Mouse (Mus musculus) forebrain, embryonic 12.5 days (tissue): ENCODE results near the gene Matn1. TPM values are rescaled to one million over a fixed set of nuclear protein-coding genes. Genes with fewer than 3 reads are reported as not detected.

Experiments
- ATAC-seq: fragments of 200-750 bp; cut with Nextera tagmentation; 2 replicates; pipeline ENCODE4 v1.8.0; 2017; ENCODE audit warnings: moderate TSS enrichment; ENCODE audit not compliant: low FRiP score
- H3K27ac ChIP-seq: fragments of 300-500 bp; sonication (generic); 2 replicates; pipeline ENCODE4 v1.5.1; 2016; ENCODE audit warnings: mild to moderate bottlenecking
- H3K27me3 ChIP-seq: fragments of 300-500 bp; sonication (generic); 2 replicates; pipeline ENCODE4 v1.6.1; 2016; ENCODE audit warnings: mild to moderate bottlenecking
- H3K36me3 ChIP-seq: fragments of 300-500 bp; sonication (generic); replicated peaks from 2 replicates; pipeline ENCODE4 v1.6.1; 2016; ENCODE audit warnings: mild to moderate bottlenecking
- H3K4me1 ChIP-seq: fragments of 300-500 bp; sonication (generic); 2 replicates; pipeline ENCODE4 v1.6.1; 2016
- H3K4me2 ChIP-seq: fragments of 300-500 bp; sonication (generic); 2 replicates; pipeline ENCODE4 v1.6.1; 2016; ENCODE audit warnings: mild to moderate bottlenecking, moderate library complexity
- H3K4me3 ChIP-seq: fragments of 300-500 bp; sonication (generic); replicated peaks from 2 replicates; pipeline ENCODE4 v1.5.1; 2016; ENCODE audit warnings: mild to moderate bottlenecking
- H3K9ac ChIP-seq: fragments of 300-500 bp; sonication (generic); 2 replicates; pipeline ENCODE4 v1.6.1; 2016; ENCODE audit warnings: mild to moderate bottlenecking
- H3K9me3 ChIP-seq: fragments of 300-500 bp; sonication (generic); 2 replicates; pipeline ENCODE4 v1.6.1; 2016
- WGBS: fragments of 180-500 bp; shearing (Covaris S2); methylation state at CpG from one replicate; pipeline ENCODE4 v1.1.7; 2016; 5-methylcytosine and 5-hydroxymethylcytosine counted together
- polyA plus RNA-seq: library from polyadenylated mRNA; unstranded; fragments of >200 nt; fragmentation: Nextera tagmentation; extraction: Ambion mirVana; gene quantifications from 2 replicates; pipeline ENCODE4 v1.2.1, GENCODE M21; 2016

Matn1 gene
- polyA plus RNA-seq, result 0.22 and 0.26 TPM in 2 replicates

GRCm38 (mm10) chr4:130944112-130944511 lies at the start of gene Matn1:
Gene Matn1, plus strand, starts transcription at chr4:130944385.
- no peak within 1 kb of the TSS for H3K27ac ChIP-seq

GRCm38 (mm10) chr4:130895701-130896100 lies 48.5 kb upstream of the Matn1 start:
- Histone ChIP-seq H3K27me3 (0 out of 2 replicates have a peak, but pooled peaks cover 5% of the 10 kb centered on the region), H3K36me3 (no peaks in the 10 kb centered on the region), H3K9me3 (no peaks in the 10 kb centered on the region), H3K4me1 (no peaks in the 10 kb centered on the region), H3K9ac (no peak overlapping the region), H3K4me2 (no peak overlapping the region), H3K27ac (no peak overlapping the region), H3K4me3 (no peak overlapping the region)
- ATAC-seq, result no peak
- 91% methylated on average over 6 of the region's 6 CpGs for WGBS

More at GRCm38 (mm10) chr4:130944112-130944511, at the start of gene Matn1:
- no peak for ATAC-seq
- no peaks in the 10 kb centered on the region for H3K9me3 ChIP-seq
- no peaks in the 10 kb centered on the region for H3K36me3 ChIP-seq
- H3K27me3 ChIP-seq, result peaks cover 4% of the 10 kb centered on the region; the same call in 1 of the 2 replicates
- no peak within 1 kb of the TSS for H3K9ac ChIP-seq
- H3K4me2 ChIP-seq, result no peak within 1 kb of the TSS
- H3K4me3 ChIP-seq, result no peak within 1 kb of the TSS
- WGBS, result 47% methylated on average over 6 of the region's 6 CpGs
- H3K4me1 ChIP-seq, result peaks cover 4% of the 10 kb centered on the region

GRCm38 (mm10) chr4:130896372-130896771 lies 47.8 kb upstream of the Matn1 start:
- Histone ChIP-seq H3K27ac (no peak overlapping the region), H3K27me3 (0 out of 2 replicates have a peak, but pooled peaks cover 5% of the 10 kb centered on the region), H3K4me1 (no peaks in the 10 kb centered on the region), H3K4me3 (no peak overlapping the region), H3K9ac (no peak overlapping the region), H3K36me3 (no peaks in the 10 kb centered on the region), H3K4me2 (no peak overlapping the region), H3K9me3 (no peaks in the 10 kb centered on the region)
- no peak for ATAC-seq
- 68% methylated on average over 2 of the region's 2 CpGs for WGBS

- Histone ChIP-seq H3K9me3 (no peaks in the 10 kb centered on the region), H3K27ac (no peak overlapping the region), H3K4me2 (no peak overlapping the region), H3K9ac (no peak overlapping the region), H3K36me3 (no peaks in the 10 kb centered on the region), H3K4me3 (no peak overlapping the region), H3K27me3 (no peaks in the 10 kb centered on the region), H3K4me1 (peaks cover 11% of the 10 kb centered on the region; the same call in 1 of the 2 replicates)
- 86% methylated on average over 2 of the region's 3 CpGs for WGBS
- no peak for ATAC-seq
These were observed 44.8 kb upstream of the Matn1 start for GRCm38 (mm10) chr4:130899383-130899781.

GRCm38 (mm10) chr4:130899782-130900427 lies 44.3 kb upstream of the Matn1 start:
- no peaks in the 10 kb centered on the region for H3K27me3 ChIP-seq
- H3K4me2 ChIP-seq, result no peak overlapping the region
- no peak overlapping the region for H3K27ac ChIP-seq
- no peaks in the 10 kb centered on the region for H3K9me3 ChIP-seq
- ATAC-seq, result no peak
- no peak overlapping the region for H3K4me3 ChIP-seq
- no peak overlapping the region for H3K9ac ChIP-seq
- WGBS, result 82% methylated on average over 6 of the region's 6 CpGs
- H3K36me3 ChIP-seq, result no peaks in the 10 kb centered on the region
- peaks cover 16% of the 10 kb centered on the region; the same call in 1 of the 2 replicates for H3K4me1 ChIP-seq

- Histone ChIP-seq H3K36me3 (no peaks in the 10 kb centered on the region), H3K27ac (no peak overlapping the region), H3K4me2 (no peak overlapping the region), H3K27me3 (no peaks in the 10 kb centered on the region), H3K9me3 (no peaks in the 10 kb centered on the region), H3K4me1 (peaks cover 18% of the 10 kb centered on the region; the same call in 1 of the 2 replicates), H3K9ac (no peak overlapping the region), H3K4me3 (no peak overlapping the region)
- no peak for ATAC-seq
- WGBS, result 73% methylated on average over 7 of the region's 7 CpGs
These were observed 43.4 kb upstream of the Matn1 start for GRCm38 (mm10) chr4:130900746-130901145.

- H3K9ac ChIP-seq, result no peak overlapping the region
- WGBS, result 76% methylated on average over 8 of the region's 8 CpGs
- H3K27me3 ChIP-seq, result no peaks in the 10 kb centered on the region
- H3K4me2 ChIP-seq, result no peak overlapping the region
- no peak overlapping the region for H3K4me3 ChIP-seq
- no peak overlapping the region for H3K27ac ChIP-seq
- no peaks in the 10 kb centered on the region for H3K36me3 ChIP-seq
- no peaks in the 10 kb centered on the region for H3K9me3 ChIP-seq
- no peak for ATAC-seq
- peaks cover 26% of the 10 kb centered on the region for H3K4me1 ChIP-seq
These were observed 41.9 kb upstream of the Matn1 start for GRCm38 (mm10) chr4:130902289-130902781.

- Histone ChIP-seq H3K4me3 (no peak overlapping the region), H3K9me3 (no peaks in the 10 kb centered on the region), H3K27me3 (no peaks in the 10 kb centered on the region), H3K4me2 (no peak overlapping the region), H3K4me1 (peaks cover 33% of the 10 kb centered on the region), H3K36me3 (no peaks in the 10 kb centered on the region), H3K9ac (no peak overlapping the region), H3K27ac (no peak overlapping the region)
- ATAC-seq, result no peak
- 74% methylated on average over 7 of the region's 7 CpGs for WGBS
These were observed 39.2 kb upstream of the Matn1 start for GRCm38 (mm10) chr4:130905025-130905424.

- WGBS, result 78% methylated on average over 6 of the region's 6 CpGs
- ATAC-seq, result no peak
- Histone ChIP-seq H3K36me3 (no peaks in the 10 kb centered on the region), H3K27me3 (no peaks in the 10 kb centered on the region), H3K9ac (no peak overlapping the region), H3K4me2 (no peak overlapping the region), H3K9me3 (no peaks in the 10 kb centered on the region), H3K4me3 (no peak overlapping the region), H3K27ac (no peak overlapping the region), H3K4me1 (peaks cover 37% of the 10 kb centered on the region)
These were observed 38.3 kb upstream of the Matn1 start for GRCm38 (mm10) chr4:130905882-130906281.

- Histone ChIP-seq H3K27me3 (no peaks in the 10 kb centered on the region), H3K9ac (no peak overlapping the region), H3K9me3 (no peaks in the 10 kb centered on the region), H3K4me2 (no peak overlapping the region), H3K27ac (no peak overlapping the region), H3K4me1 (peaks cover 37% of the 10 kb centered on the region), H3K36me3 (no peaks in the 10 kb centered on the region), H3K4me3 (no peak overlapping the region)
- ATAC-seq, result no peak
- WGBS, result 38% methylated on average over 8 of the region's 8 CpGs
These were observed 37.9 kb upstream of the Matn1 start for GRCm38 (mm10) chr4:130906296-130906695.

- H3K27me3 ChIP-seq, result no peaks in the 10 kb centered on the region
- H3K9ac ChIP-seq, result no peak overlapping the region
- peaks cover 34% of the 10 kb centered on the region for H3K4me1 ChIP-seq
- H3K36me3 ChIP-seq, result no peaks in the 10 kb centered on the region
- WGBS, result 82% methylated on average over 19 of the region's 19 CpGs
- no peaks in the 10 kb centered on the region for H3K9me3 ChIP-seq
- no peak overlapping the region for H3K27ac ChIP-seq
- H3K4me2 ChIP-seq, result no peak overlapping the region
- no peak for ATAC-seq
- no peak overlapping the region for H3K4me3 ChIP-seq
These were observed 36.8 kb upstream of the Matn1 start for GRCm38 (mm10) chr4:130907200-130908069.

- no peak overlapping the region for H3K27ac ChIP-seq
- no peak for ATAC-seq
- no peak overlapping the region for H3K9ac ChIP-seq
- peaks cover 36% of the 10 kb centered on the region for H3K4me1 ChIP-seq
- H3K4me2 ChIP-seq, result no peak overlapping the region
- H3K36me3 ChIP-seq, result no peaks in the 10 kb centered on the region
- H3K9me3 ChIP-seq, result no peaks in the 10 kb centered on the region
- no peaks in the 10 kb centered on the region for H3K27me3 ChIP-seq
- WGBS, result 88% methylated on average over 10 of the region's 10 CpGs
- no peak overlapping the region for H3K4me3 ChIP-seq
These were observed 36.1 kb upstream of the Matn1 start for GRCm38 (mm10) chr4:130908133-130908532.
